Mouse (Mus musculus) brain, adult 2 months (tissue): ENCODE data around the gene Stag1.
A peak's percentile ranks its signal among the peaks of the same experiment; 100 is the strongest.

Experiments
- DNase-seq: peaks from one replicate; pipeline ENCODE4 v3.0.0; 2011; ENCODE audit warnings: low read depth, low spot score

Stag1 gene

DNA sequence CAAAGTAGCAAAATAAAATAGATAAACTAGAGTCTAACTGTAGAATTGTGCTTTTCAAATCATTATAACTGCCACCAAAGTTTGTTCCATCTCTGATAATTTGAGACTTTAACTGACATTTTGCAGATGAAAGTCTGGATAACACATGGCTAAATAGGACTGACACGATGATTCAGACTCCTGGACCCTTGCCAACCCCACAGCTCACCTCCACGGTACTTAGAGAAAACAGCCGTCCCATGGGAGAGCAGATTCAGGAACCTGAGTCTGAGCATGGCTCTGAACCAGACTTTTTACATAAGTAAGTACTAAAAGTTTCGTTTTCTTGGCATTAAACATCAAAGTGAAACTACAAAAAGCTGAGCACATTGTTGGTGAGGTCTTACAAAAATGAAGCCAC lies 353.9 kb downstream of the Stag1 start:
- DNase-seq: peak; percentile 89

DNA sequence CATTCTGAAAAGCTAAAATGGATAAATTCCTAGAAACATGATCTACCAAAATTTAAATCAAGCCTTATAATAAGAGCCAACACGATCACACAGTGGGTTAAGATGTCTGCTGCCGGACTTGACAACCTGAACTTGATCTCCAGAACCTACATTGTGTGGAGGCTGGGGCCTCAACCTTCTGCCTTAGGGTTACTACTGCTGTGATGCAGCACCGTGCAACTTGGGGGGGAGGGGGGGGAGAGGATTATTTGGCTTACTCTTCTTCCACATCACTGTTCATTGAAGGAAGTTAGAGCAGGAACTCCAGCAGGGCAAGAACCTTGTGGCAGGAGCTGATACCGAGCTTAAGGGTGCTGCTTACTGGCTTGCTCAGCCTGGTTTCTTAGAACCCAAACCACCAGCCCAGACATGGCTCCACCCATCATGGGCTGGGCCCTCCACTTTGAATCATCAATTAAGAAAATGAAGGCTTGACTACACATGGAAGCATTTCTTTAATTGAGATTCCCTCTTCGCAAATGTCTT lies 365.4 kb downstream of the Stag1 start:
- no peak for DNase-seq

DNA sequence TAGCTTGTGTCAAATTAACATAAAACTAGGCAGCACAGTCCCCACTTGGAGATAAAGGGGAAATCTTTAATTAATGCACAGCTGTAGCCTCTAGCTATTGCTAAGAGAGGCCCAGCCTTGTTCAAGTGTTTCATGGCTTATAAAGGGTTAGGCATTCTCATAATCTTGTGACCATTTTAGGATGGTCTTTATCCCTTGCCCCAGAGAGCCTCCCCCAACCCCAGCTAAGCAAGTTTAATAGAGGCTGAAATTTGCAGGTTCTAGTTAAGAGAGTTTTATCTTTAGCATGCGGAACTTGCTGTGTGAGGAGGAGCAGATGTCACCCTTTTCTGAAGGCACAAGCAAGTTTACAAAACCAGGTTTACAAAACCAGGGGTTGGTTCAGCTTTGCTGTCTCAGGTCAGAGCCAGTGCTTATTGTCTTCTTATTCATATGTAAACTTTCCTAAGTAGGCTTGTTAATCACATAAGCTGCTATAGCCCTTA lies 365.9 kb downstream of the Stag1 start:
- no peak for DNase-seq

DNA sequence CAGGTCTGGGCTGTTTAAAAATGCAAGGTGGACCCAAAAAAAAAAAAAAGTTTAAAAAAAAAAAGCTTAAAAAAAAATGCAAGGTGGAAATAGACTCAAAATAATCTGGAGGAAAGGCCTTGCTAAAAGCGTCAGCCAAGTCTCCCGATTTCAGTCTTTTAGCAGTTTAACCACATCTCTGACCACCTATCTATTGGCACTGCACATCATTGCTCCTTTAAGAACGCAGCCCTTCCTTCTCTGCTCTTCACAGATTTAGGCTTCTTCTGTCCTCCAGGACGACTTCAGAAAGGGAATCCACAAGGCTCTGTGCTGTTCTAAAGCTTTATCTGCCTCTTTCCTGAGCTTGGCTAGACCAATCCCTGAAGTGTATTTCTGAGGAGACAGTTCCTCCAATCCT lies 366.5 kb downstream of the Stag1 start:
- no peak for DNase-seq

DNA sequence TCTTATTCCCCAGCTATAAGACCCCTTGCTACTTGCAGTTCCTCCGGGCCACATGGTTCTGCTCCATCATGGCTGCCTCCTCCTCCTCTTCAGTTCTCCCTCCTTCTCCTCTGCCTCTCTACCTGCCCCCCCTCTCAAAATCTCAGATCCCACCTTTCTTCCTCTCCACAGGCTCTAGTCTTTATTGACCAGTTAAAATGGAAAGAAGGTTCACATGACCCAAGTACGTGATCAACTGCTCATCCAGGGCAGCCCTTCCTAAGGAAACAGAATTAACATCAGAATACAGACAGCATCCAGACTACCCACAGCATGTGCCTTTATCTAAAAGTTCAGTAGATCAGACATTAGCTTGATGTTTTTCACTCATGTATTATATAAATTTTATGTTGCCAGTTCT lies 371.9 kb downstream of the Stag1 start:
- no peak for DNase-seq

- DNase-seq: no peak
These were observed 381.1 kb downstream of the Stag1 start for GRCm38 (mm10) chr9:100978666-100979065.

GRCm38 (mm10) chr9:100979260-100979659 lies 381.7 kb downstream of the Stag1 start:
- no peak for DNase-seq

DNA sequence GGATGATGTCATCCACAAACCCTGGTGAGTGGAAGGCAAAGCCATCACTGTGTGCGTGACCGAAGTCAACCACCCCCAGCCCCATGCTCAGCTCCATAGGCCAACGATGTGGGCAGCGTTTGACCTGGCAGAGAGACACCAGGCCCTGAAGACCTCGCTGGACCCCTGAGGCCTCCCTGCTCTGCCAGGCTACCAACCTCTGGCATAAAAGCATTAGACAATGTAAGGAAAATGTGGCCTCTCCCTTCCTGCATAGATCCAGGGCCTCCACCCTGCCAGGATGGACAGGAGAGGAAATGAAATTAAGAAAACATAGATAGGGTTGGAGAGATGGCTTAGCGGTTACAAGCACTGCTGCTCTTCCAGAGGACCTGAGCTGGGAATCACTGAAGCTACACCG lies 385.2 kb downstream of the Stag1 start:
- no peak for DNase-seq

- DNase-seq: no peak
These were observed 387.0 kb downstream of the Stag1 start for GRCm38 (mm10) chr9:100984381-100985310.

DNA sequence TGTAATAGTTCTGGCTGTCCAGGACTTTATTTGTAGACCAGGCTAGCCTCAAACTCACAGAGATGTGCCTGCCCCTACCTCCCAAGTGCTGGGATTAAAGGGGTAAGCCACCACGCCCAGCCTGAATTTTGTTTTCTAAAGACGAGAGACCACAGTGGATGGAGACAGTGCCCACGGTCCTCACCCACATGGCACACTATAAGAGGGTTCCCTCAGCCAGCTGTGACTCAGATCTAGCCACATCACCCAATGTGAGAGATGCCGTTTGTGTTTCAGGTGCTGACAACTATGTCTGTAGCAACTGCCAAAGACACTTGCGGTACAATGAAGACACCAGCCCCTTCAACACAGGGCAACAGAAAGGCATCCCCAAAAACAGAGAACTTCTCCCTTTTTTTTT lies 389.4 kb downstream of the Stag1 start:
- no peak for DNase-seq

DNA sequence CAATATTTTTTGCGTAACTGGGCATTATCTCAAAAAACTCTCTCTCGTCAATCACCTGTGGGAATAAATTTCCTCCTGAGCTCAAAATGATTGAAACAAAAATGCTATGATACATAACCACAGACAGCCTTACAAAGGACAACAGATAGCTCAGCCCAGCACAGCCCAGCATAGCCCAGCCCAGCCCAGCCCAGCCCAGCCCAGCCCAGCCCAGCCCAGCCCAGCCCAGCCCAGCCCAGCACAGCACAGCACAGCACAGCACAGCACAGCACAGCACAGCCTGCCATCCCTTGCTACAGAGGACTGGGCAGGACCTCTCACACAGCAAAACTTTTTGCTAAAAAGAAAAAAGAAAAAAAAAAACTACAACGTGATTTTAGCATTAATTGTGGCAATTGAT lies 390.3 kb downstream of the Stag1 start:
- no peak for DNase-seq

- no peak for DNase-seq
These were observed 393.0 kb downstream of the Stag1 start for GRCm38 (mm10) chr9:100990609-100991008.

DNA sequence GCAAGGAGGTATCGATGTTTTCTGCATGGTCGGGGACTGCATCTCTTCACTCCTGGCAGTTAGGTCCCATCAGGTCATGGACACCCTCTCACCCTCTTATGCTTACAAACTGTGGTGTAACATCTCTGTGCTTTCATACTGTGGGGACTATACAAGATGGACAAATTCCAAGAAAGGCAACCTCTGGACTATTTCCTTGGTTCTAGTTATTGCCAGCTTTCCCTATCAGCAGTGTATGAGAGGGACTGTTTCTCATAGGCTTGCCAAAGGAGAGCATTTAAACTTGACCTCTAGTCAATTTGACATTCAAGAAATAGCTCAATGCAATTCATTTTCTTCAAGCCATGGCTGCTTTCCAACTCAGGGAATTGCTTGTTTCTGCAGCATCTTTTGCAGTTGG lies 393.7 kb downstream of the Stag1 start:
- no peak for DNase-seq

DNA sequence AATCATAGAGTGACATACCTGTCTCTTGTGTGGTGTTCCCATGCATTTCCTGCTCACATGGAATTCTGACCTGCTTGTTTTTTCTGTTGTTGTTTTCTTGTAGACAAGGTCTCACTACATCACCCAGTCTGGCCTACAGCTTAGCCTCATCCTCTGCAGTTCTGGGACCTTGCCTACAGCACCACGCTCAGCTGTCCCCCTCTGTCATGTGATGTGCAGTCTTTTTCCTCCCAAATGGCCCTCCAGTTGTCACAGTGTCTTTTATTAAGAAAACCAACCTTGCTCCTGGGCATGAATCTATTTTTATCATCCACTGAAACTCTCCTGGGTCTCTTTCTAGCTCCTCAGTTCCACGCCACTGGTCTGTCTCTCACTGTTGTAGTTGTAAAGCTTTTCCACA lies 394.6 kb downstream of the Stag1 start:
- no peak for DNase-seq

DNA sequence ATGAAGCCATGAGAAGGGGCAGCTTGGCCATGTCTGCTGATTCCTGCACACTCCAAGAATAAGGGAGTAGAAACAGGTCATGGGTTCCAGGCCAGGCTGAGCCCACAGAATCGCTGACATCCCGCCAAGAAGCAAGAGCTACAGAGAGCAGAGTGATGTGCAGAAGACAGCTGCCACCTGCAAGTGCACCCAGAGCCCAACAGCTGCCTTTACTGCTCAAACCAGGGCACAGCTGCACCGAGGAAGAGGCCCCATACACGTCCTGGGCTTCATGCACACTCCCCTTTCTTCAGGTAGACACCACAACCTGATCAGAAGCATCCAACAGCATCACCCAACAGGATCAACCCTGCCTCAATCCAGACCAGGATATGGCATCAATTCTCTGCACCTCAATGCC lies 396.3 kb downstream of the Stag1 start:
- DNase-seq: no peak

GRCm38 (mm10) chr9:100997138-100997537 lies 399.5 kb downstream of the Stag1 start:
- no peak for DNase-seq

GRCm38 (mm10) chr9:101002053-101002452 lies 404.5 kb downstream of the Stag1 start:
- peak; percentile 22 for DNase-seq

- no peak for DNase-seq
These were observed 405.2 kb downstream of the Stag1 start for GRCm38 (mm10) chr9:101002841-101003240.

- no peak for DNase-seq
These were observed 405.7 kb downstream of the Stag1 start for GRCm38 (mm10) chr9:101003302-101003701.

DNA sequence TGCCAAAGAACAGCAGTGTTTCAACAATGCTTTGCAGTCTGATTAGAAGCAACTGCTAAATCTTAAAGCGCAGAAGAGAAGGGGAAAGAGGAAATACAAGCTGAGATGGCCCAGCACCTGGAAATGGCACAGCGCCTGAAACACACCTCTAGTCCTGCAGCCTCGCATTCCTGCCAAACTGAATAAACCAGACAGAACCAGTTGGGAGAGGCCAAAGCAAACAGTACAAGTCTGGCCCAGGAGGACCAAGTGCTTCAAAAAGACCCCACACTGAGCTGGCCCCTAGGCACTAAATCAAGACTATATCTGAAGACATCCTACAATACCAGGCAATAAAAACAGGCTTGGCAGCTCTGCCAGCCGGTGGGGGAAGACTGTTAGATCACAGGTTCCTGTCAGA lies 408.3 kb downstream of the Stag1 start:
- no peak for DNase-seq
